Mouse (Mus musculus) forebrain, postnatal 0 days (tissue): ENCODE measurements around the gene Ltc4s. TPM values are rescaled to one million over a fixed set of nuclear protein-coding genes. Genes with fewer than 3 reads are reported as not detected.

Experiments
- ATAC-seq: fragments of 200-750 bp; cut with Nextera tagmentation; 2 replicates; pipeline ENCODE4 v1.8.0; 2017; ENCODE audit warnings: mild to moderate bottlenecking, moderate library complexity
- DNase-seq: peaks from one replicate; pipeline ENCODE4 v3.0.0-alpha.2; 2015
- H3K27ac ChIP-seq: fragments of 300-500 bp; sonication (generic); 2 replicates; pipeline ENCODE4 v1.5.1; 2014; ENCODE audit warnings: low read depth, mild to moderate bottlenecking, antibody characterized with exemption, low read length, moderate library complexity, mixed read lengths
- H3K27me3 ChIP-seq: fragments of 300-500 bp; sonication (generic); 2 replicates; pipeline ENCODE4 v1.6.1; 2014; ENCODE audit warnings: mild to moderate bottlenecking, low read length, mixed read lengths; ENCODE audit not compliant: insufficient read depth
- H3K36me3 ChIP-seq: fragments of 300-500 bp; sonication (generic); 2 replicates; pipeline ENCODE4 v1.6.1; 2014; ENCODE audit warnings: mild to moderate bottlenecking, moderate library complexity; ENCODE audit not compliant: insufficient read depth
- H3K4me1 ChIP-seq: fragments of 300-500 bp; sonication (generic); 2 replicates; pipeline ENCODE4 v1.6.1; 2014; ENCODE audit warnings: antibody characterized with exemption; ENCODE audit not compliant: insufficient read depth
- H3K4me2 ChIP-seq: fragments of 300-500 bp; sonication (generic); 2 replicates; pipeline ENCODE4 v1.6.1; 2014; ENCODE audit warnings: low read depth, mild to moderate bottlenecking, moderate library complexity
- H3K4me3 ChIP-seq: fragments of 300-500 bp; sonication (generic); 2 replicates; pipeline ENCODE4 v1.5.1; 2014; ENCODE audit warnings: low read depth, low read length, mixed read lengths
- H3K9ac ChIP-seq: fragments of 300-500 bp; sonication (generic); 2 replicates; pipeline ENCODE4 v1.6.1; 2014; ENCODE audit warnings: mild to moderate bottlenecking
- H3K9me3 ChIP-seq: fragments of 300-500 bp; sonication (generic); 2 replicates; pipeline ENCODE4 v1.6.1; 2016; ENCODE audit warnings: low read length
- CTCF ChIP-seq: sonication (generic); IDR thresholded peaks from 2 replicates; pipeline ENCODE4 v1.5.1; 2016; ENCODE audit warnings: antibody characterized with exemption, control low read depth, low read depth
- WGBS: fragments of 180-500 bp; shearing (Covaris S2); extraction: QIAGEN DNeasy Blood & Tissue Kit; methylation state at CpG from one replicate; pipeline ENCODE4 v1.1.7; 2014; 5-methylcytosine and 5-hydroxymethylcytosine counted together
- polyA plus RNA-seq: library from polyadenylated mRNA; unstranded; fragments of >200 nt; fragmentation: Nextera tagmentation; extraction: Ambion mirVana; gene quantifications from 2 replicates; pipeline ENCODE4 v1.2.1, GENCODE M21; 2015
- total RNA-seq: library from RNA; depleted of rRNA; stranded (reverse); fragments of >200 nt; gene quantifications from 2 replicates; pipeline ENCODE4 v1.2.3, GENCODE M21; 2014

The Ltc4s gene
- total and polyA plus RNA-seq, 2 experiments from 2014 or later: 6.1 TPM

DNA sequence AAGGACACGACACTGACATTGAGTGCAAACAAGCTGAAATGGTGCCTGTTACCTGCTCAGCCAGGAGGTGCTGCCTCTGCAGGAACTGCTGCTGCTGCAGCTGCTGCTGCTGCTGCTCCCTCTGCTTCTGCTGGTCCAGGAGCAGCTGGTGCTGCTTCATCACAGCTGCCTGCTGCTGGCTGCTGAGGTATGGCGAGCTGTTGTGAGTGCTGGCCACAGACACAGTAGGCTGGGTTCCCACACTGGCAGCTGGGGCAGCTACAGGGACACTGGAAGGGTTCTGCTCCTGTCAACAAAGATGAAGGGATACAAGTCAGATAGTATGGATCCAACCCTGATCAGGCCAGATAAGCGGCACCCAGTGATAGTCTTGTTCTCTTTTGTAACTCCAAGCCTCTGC is 24.8 kb upstream of the Ltc4s start:
- WGBS: 90% methylated on average over 3 of the region's 3 CpGs
- H3K4me2 ChIP-seq: no peak overlapping the region
- H3K9ac ChIP-seq: no peak overlapping the region
- ATAC-seq (no peak), DNase-seq (no peak)
- H3K4me3 ChIP-seq: no peak overlapping the region
- H3K9me3 ChIP-seq: no peaks in the 10 kb centered on the region
- no peak for TF ChIP-seq CTCF
- H3K36me3 ChIP-seq: peaks cover 79% of the 10 kb centered on the region
- no peak overlapping the region for H3K27ac ChIP-seq
- no peaks in the 10 kb centered on the region for H3K27me3 ChIP-seq
- H3K4me1 ChIP-seq: no peaks in the 10 kb centered on the region

DNA sequence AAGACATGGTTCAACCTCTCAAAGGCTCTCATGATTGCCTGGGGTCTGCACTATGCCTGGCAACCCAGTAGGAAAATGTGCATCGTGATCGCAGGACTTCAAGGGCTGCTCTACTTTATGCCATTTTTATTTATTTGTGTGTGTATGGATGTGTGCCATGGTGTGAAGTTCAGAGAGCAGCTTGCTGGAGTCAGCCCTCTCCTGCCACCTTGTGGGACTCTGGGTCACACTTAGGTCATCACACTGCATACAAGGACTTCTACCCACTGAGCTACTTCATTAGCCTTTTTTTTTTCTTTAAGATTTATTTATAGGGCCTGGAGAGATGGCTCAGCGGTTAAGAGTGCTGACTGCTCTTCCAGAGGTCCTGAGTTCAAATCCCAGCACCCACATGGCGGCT is 23.6 kb upstream of the Ltc4s start:
- DNase-seq (no peak), ATAC-seq (no peak)
- no peaks in the 10 kb centered on the region for H3K4me1 ChIP-seq
- TF ChIP-seq CTCF: peak; percentile 23; the same call in 1 of the 2 replicates
- peaks cover 90% of the 10 kb centered on the region for H3K36me3 ChIP-seq
- WGBS: 96% methylated on average over 4 of the region's 4 CpGs
- no peaks in the 10 kb centered on the region for H3K9me3 ChIP-seq
- H3K4me2 ChIP-seq: no peak overlapping the region
- H3K4me3 ChIP-seq: no peak overlapping the region
- no peak overlapping the region for H3K9ac ChIP-seq
- no peak overlapping the region for H3K27ac ChIP-seq
- no peaks in the 10 kb centered on the region for H3K27me3 ChIP-seq

DNA sequence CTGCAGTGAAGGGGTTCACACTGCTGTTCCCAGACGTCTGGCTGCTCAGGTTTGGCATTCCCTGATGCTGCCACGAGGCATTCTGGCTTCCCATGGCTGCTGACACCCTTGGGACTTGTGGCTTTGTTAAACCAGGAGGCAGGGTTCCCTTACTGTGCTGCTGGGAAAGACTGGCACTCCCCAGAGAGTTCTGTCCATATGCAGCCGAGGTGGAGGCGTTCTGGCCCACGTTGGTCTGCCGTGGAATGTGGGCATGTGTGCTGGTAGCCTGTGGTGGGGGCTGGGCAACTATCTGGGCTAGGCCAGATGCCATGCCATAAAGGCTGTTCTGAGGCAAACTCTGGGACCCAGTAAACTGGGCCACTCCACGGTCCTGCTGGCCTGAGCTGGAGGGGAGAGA is 19.9 kb upstream of the Ltc4s start:
- Histone ChIP-seq H3K9me3 (no peaks in the 10 kb centered on the region), H3K36me3 (peaks cover 73% of the 10 kb centered on the region), H3K4me3 (no peak overlapping the region), H3K4me2 (no peak overlapping the region), H3K27me3 (no peaks in the 10 kb centered on the region), H3K4me1 (no peaks in the 10 kb centered on the region), H3K27ac (no peak overlapping the region), H3K9ac (no peak overlapping the region)
- TF ChIP-seq CTCF: no peak
- DNase-seq (no peak), ATAC-seq (no peak)
- WGBS: 86% methylated on average over 7 of the region's 7 CpGs

DNA sequence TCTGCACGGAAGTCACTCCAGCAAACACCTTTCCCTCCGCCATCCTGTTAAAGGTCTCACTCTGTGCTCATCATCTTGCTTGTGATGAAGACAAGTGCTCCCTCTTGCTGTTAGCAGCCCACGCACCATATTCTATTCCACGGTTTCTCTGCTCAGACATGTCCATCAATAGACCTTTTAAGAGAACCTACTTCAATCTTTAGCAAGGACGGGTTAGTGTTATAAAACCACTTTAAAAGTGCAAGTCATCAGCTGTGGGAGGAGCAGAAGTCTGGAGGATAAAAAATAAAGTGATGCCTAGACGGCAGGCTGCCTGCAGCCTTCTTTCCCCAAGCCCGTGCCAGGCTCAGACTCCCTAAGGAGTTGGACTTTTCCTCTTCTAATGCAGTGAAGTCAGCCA is 18.2 kb upstream of the Ltc4s start:
- Histone ChIP-seq H3K4me2 (no peak overlapping the region), H3K9me3 (no peaks in the 10 kb centered on the region), H3K27ac (no peak overlapping the region), H3K9ac (no peak overlapping the region), H3K27me3 (no peaks in the 10 kb centered on the region), H3K4me3 (no peak overlapping the region), H3K36me3 (peaks cover 56% of the 10 kb centered on the region), H3K4me1 (no peaks in the 10 kb centered on the region)
- 89% methylated on average over 7 of the region's 7 CpGs for WGBS
- no peak for TF ChIP-seq CTCF
- no peak for DNase-seq
- ATAC-seq: no peak

DNA sequence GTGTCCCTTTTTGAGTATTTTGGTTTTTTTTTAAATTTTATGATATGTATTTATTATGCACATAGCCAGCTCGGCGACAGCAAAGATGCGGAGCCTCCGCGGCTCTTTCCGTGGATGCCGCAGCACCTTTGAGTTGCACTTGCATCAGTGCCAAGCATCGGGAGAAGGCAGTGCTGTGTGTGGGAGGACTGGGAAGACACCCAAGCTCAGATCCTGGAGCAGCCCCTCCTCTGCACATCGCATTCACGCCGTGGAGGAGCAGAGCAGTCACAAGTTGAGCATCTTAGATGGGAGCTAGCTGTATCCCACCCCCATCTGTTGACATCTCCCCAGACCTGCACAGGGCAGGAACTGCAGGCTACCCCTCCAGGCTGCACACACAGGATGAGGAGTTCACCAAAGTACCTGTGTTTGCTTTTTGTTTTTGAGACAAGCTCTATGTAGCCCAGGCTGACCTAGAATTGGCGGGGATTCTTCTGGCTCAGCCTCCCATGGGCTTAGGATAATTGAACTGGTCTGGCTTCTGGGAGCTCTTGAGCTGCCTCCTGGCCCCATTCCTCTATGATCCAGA is 15.7 kb upstream of the Ltc4s start:
- H3K9me3 ChIP-seq: no peaks in the 10 kb centered on the region
- WGBS: 60% methylated on average over 12 of the region's 12 CpGs
- H3K27ac ChIP-seq: no peak overlapping the region
- H3K27me3 ChIP-seq: no peaks in the 10 kb centered on the region
- H3K4me3 ChIP-seq: no peak overlapping the region
- DNase-seq: peak; percentile 69
- H3K4me1 ChIP-seq: no peaks in the 10 kb centered on the region
- no peak for TF ChIP-seq CTCF
- peak; percentile 75 for ATAC-seq
- no peak overlapping the region for H3K4me2 ChIP-seq
- H3K9ac ChIP-seq: no peak overlapping the region
- peaks cover 32% of the 10 kb centered on the region for H3K36me3 ChIP-seq

DNA sequence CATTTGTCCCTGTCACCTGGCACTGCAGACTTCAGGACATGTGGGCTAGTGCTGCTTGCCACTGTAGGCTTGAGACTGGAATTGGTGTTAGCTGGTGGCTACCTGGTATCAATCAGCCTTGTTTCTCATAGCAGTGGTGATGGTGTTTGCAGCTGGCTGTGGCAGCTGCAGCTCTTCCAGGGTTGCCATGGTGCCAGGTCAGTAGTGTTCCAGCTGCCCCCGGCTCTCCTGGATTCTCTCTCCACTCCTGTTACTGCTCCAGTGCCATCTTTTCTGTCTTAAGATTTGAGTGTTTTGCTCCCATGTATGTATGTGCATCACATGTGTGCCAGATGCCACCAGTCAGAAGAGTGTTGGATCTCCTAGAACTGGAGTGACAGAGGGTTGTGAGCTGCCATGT is 15.0 kb upstream of the Ltc4s start:
- no peaks in the 10 kb centered on the region for H3K4me1 ChIP-seq
- no peak overlapping the region for H3K4me2 ChIP-seq
- no peaks in the 10 kb centered on the region for H3K9me3 ChIP-seq
- H3K27me3 ChIP-seq: no peaks in the 10 kb centered on the region
- 48% methylated on average over 1 of the region's 1 CpGs for WGBS
- peaks cover 25% of the 10 kb centered on the region for H3K36me3 ChIP-seq
- 0 out of 2 replicates have a peak overlapping the region, but pooled peaks have one; percentile 15 for H3K27ac ChIP-seq
- H3K4me3 ChIP-seq: no peak overlapping the region
- ATAC-seq: peak; percentile 50
- DNase-seq: no peak
- TF ChIP-seq CTCF: no peak
- no peak overlapping the region for H3K9ac ChIP-seq

DNA sequence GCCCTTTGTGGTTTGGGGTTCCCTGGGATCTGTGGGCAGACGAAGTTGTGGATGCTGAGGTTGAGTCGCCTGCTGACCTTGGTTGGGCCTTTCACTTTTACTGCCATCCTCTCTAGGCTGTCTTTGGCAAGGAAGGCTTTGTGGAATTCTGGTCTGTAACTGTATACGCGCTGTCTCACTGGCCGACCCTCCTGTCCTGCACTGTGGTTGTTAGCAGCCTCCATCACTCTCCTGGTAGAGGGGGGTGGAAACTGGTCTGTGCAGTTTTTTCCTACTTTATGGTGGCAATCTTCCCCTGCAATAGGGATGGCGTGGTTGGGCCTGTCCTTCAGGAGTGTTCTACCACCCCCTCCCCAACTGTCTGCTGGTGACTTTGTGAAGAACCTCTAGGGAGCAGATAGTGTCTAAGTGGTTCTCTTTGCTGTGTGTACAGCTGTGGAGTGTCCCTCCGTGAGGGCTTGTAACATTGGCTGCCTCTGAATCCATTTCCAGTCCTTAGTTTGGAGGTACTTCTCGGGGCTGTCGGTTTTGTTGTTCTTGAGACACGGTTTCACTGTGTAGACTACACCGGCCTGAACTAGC is 14.4 kb upstream of the Ltc4s start:
- Histone ChIP-seq H3K4me1 (no peaks in the 10 kb centered on the region), H3K27me3 (no peaks in the 10 kb centered on the region), H3K27ac (no peak overlapping the region), H3K36me3 (peaks cover 19% of the 10 kb centered on the region), H3K4me3 (no peak overlapping the region), H3K9me3 (no peaks in the 10 kb centered on the region), H3K9ac (no peak overlapping the region), H3K4me2 (no peak overlapping the region)
- no peak for ATAC-seq
- WGBS: 86% methylated on average over 11 of the region's 11 CpGs
- no peak for TF ChIP-seq CTCF
- DNase-seq: no peak
